In the genomic region with DNA sequence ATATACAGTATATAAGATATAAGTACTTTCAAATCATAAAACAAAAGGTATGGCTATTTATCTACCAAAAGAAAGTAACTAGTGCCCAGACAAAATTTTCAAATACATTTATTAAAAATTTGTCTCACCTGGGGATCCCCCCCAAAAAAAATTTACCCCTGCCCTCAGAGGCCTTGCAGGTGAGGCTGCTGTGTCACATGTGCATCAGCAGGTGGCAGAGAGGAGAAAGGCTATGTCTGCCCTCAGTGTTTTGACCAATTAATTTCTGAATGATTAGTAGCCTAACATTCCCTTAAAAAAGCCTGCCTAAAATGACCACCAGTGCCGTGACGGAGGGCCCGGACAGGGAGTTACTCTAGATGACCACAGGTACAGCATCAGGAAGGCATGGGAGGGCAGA, we compare ENCODE assay signal across 30 mouse cellular contexts.
DNase-seq lines count a peak whose midpoint lies in the region; ATAC-seq and TF ChIP-seq lines count a peak whose summit lies in the region.
"Had no signal": no experiment of that assay in that cellular context is flagged by ENCODE, and none has a peak within 500 bp of the region (broad histone marks: within the 10 kb centered on the region; RNA-seq: fewer than 3 reads in every experiment).

No protein-coding gene starts in this region.

- H3K4me2 ChIP-seq in intestine, postnatal 0 days (replicated peaks; ENCODE audit: low read depth), result no peak overlapping the region
- no peak overlapping the region for H3K4me2 ChIP-seq in intestine, embryonic 16.5 days (ENCODE audit: low read depth, low read length)
- no peak overlapping the region for H3K4me2 ChIP-seq in liver, embryonic 14.5 days (ENCODE audit: low read depth)
- no peak overlapping the region for H3K4me2 ChIP-seq in liver, embryonic 11.5 days
- H3K4me2 ChIP-seq: embryonic facial prominence, embryonic 15.5 days; forebrain, embryonic 12.5 days; heart, embryonic 11.5 days; hindbrain, embryonic 14.5 days; midbrain, embryonic 15.5 days; neural tube, embryonic 15.5 days had no signal

- no peaks in the 10 kb centered on the region for H3K9me3 ChIP-seq in intestine, postnatal 0 days (ENCODE audit: control insufficient read depth)
- H3K9me3 ChIP-seq in intestine, embryonic 16.5 days (ENCODE audit: control insufficient read depth, low read length), result no peaks in the 10 kb centered on the region
- H3K9me3 ChIP-seq in liver, embryonic 14.5 days (ENCODE audit: control insufficient read depth, low read length), result no peaks in the 10 kb centered on the region
- no peaks in the 10 kb centered on the region for H3K9me3 ChIP-seq in liver, embryonic 11.5 days (ENCODE audit: control insufficient read depth, low read length)
- H3K9me3 ChIP-seq in MEL (replicated peaks; ENCODE audit: insufficient read depth, low read length), result no peaks in the 10 kb centered on the region
- H3K9me3 ChIP-seq: embryonic facial prominence, embryonic 10.5 days; embryonic facial prominence, embryonic 15.5 days; forebrain, embryonic 12.5 days; midbrain, embryonic 15.5 days; neural tube, embryonic 15.5 days had no signal

- TF ChIP-seq EP300 in liver, embryonic 14.5 days (IDR thresholded peaks at IDR 0.05; ENCODE audit: low read depth), result no peak
- no peak for TF ChIP-seq EP300 in MEL (IDR thresholded peaks at IDR 0.05; ENCODE audit: low read depth in 1 of 2, low read length in 2 of 2)

- no peak for ATAC-seq in intestine, postnatal 0 days
- no peak for ATAC-seq in intestine, embryonic 16.5 days
- ATAC-seq in liver, embryonic 14.5 days (ENCODE audit: insufficient read depth), result no peak
- ATAC-seq in liver, embryonic 11.5 days (replicated peaks; ENCODE audit: low FRiP score), result no peak
- ATAC-seq: CD4-positive, CD25-positive, alpha-beta regulatory T cell, adult 4 months; forebrain, postnatal 0 days; midbrain, embryonic 15.5 days had no signal

- H3K27ac ChIP-seq in intestine, postnatal 0 days (ENCODE audit: low read depth, low read length), result no peak overlapping the region
- no peak overlapping the region for H3K27ac ChIP-seq in intestine, embryonic 16.5 days (ENCODE audit: low read length)
- H3K27ac ChIP-seq in liver, embryonic 14.5 days, result no peak overlapping the region
- H3K27ac ChIP-seq in liver, embryonic 11.5 days (ENCODE audit: low read depth, low read length), result no peak overlapping the region
- no peak overlapping the region for H3K27ac ChIP-seq in MEL (ENCODE audit: control insufficient read depth, low read depth, low read length)
- H3K27ac ChIP-seq: embryonic facial prominence, embryonic 10.5 days; embryonic facial prominence, embryonic 15.5 days; forebrain, embryonic 12.5 days; hindbrain, embryonic 14.5 days; midbrain, embryonic 15.5 days; neural tube, embryonic 15.5 days had no signal

- no peak overlapping the region for H3K4me3 ChIP-seq in intestine, postnatal 0 days (ENCODE audit: low read depth, low read length)
- H3K4me3 ChIP-seq in intestine, embryonic 16.5 days (ENCODE audit: low read length), result no peak overlapping the region
- H3K4me3 ChIP-seq in liver, embryonic 14.5 days (ENCODE audit: insufficient read depth in 1 of 2, low read depth in 2 of 2, low read length in 2 of 2), result no peak overlapping the region
- no peak overlapping the region for H3K4me3 ChIP-seq in liver, embryonic 11.5 days (ENCODE audit: low read depth, low read length)
- no peak overlapping the region for H3K4me3 ChIP-seq in MEL (ENCODE audit: control insufficient read depth in 1 of 2, insufficient read depth in 1 of 2, low read depth in 2 of 2, low read length in 2 of 2)
- H3K4me3 ChIP-seq: embryonic facial prominence, embryonic 10.5 days; embryonic facial prominence, embryonic 15.5 days; forebrain, embryonic 12.5 days; midbrain, embryonic 15.5 days; neural tube, embryonic 15.5 days had no signal

- no peaks in the 10 kb centered on the region for H3K27me3 ChIP-seq in intestine, postnatal 0 days (replicated peaks; ENCODE audit: control insufficient read depth, insufficient read depth, low read length)
- no peaks in the 10 kb centered on the region for H3K27me3 ChIP-seq in intestine, embryonic 16.5 days (replicated peaks; ENCODE audit: control insufficient read depth, insufficient read depth, low read length)
- no peaks in the 10 kb centered on the region for H3K27me3 ChIP-seq in liver, embryonic 14.5 days (ENCODE audit: control insufficient read depth, insufficient read depth, low read length)
- H3K27me3 ChIP-seq in liver, embryonic 11.5 days (replicated peaks; ENCODE audit: control insufficient read depth, insufficient read depth, low read length), result no peaks in the 10 kb centered on the region
- H3K27me3 ChIP-seq in MEL (ENCODE audit: control insufficient read depth in 1 of 2, insufficient read depth in 2 of 2, low read length in 2 of 2), result no peaks in the 10 kb centered on the region
- H3K27me3 ChIP-seq: embryonic facial prominence, embryonic 15.5 days; forebrain, embryonic 12.5 days; midbrain, embryonic 15.5 days; neural tube, embryonic 15.5 days had no signal

- H3K9ac ChIP-seq in intestine, postnatal 0 days (ENCODE audit: low read depth, low read length), result no peak overlapping the region
- H3K9ac ChIP-seq in intestine, embryonic 16.5 days (ENCODE audit: low read depth, low read length), result no peak overlapping the region
- no peak overlapping the region for H3K9ac ChIP-seq in liver, embryonic 14.5 days (replicated peaks)
- no peak overlapping the region for H3K9ac ChIP-seq in liver, embryonic 11.5 days (ENCODE audit: low read depth, low read length)
- H3K9ac ChIP-seq in MEL (ENCODE audit: control insufficient read depth, low read depth, low read length, poor library complexity, severe bottlenecking), result no peak overlapping the region
- H3K9ac ChIP-seq: embryonic facial prominence, embryonic 15.5 days; forebrain, embryonic 12.5 days; forebrain, postnatal 0 days; hindbrain, embryonic 14.5 days; midbrain, embryonic 15.5 days; neural tube, embryonic 15.5 days had no signal

- H3K36me3 ChIP-seq in intestine, postnatal 0 days (ENCODE audit: control insufficient read depth, insufficient read depth), result no peaks in the 10 kb centered on the region
- no peaks in the 10 kb centered on the region for H3K36me3 ChIP-seq in intestine, embryonic 16.5 days (ENCODE audit: control insufficient read depth, insufficient read depth, low read length)
- no peaks in the 10 kb centered on the region for H3K36me3 ChIP-seq in liver, embryonic 14.5 days (replicated peaks; ENCODE audit: control insufficient read depth, insufficient read depth, low read depth)
- no peaks in the 10 kb centered on the region for H3K36me3 ChIP-seq in liver, embryonic 11.5 days (ENCODE audit: control insufficient read depth, insufficient read depth, low read length)
- no peaks in the 10 kb centered on the region for H3K36me3 ChIP-seq in MEL (ENCODE audit: control insufficient read depth in 1 of 2, insufficient read depth in 2 of 2, low read length in 2 of 2)
- H3K36me3 ChIP-seq: embryonic facial prominence, embryonic 10.5 days; embryonic facial prominence, embryonic 15.5 days; forebrain, embryonic 12.5 days; midbrain, embryonic 15.5 days; neural tube, embryonic 15.5 days had no signal

- no peaks in the 10 kb centered on the region for H3K79me2 ChIP-seq in MEL (ENCODE audit: control insufficient read depth, insufficient read depth, low read length, poor library complexity)

- TF ChIP-seq POLR2A in MEL (IDR thresholded peaks at IDR 0.05; ENCODE audit: control insufficient read depth in 1 of 2, insufficient read depth in 1 of 2, low read depth in 1 of 2, low read length in 2 of 2, poor library complexity in 1 of 2), result no peak

- TF ChIP-seq CTCF in intestine, postnatal 0 days (IDR thresholded peaks at IDR 0.05; ENCODE audit: low read depth), result peak; percentile 36
- TF ChIP-seq CTCF in liver, embryonic 14.5 days (IDR thresholded peaks at IDR 0.05; ENCODE audit: low read depth), result peak; percentile 34; the same call in 1 of the 2 replicates
- peak in 2 of 3 experiments; percentile 19 to 20; a peak in 2 of 6 replicates for TF ChIP-seq CTCF in MEL (IDR thresholded peaks at IDR 0.05 in 2 of 3, conservative IDR thresholded peaks at IDR 0.05 in 1 of 3; ENCODE audit: control insufficient read depth in 1 of 3, insufficient read depth in 1 of 3, low read depth in 2 of 3, low read length in 3 of 3, poor library complexity in 1 of 3, severe bottlenecking in 1 of 3)

- WGBS in intestine, postnatal 0 days, result 93% methylated on average over 3 of the region's 3 CpGs
- 93% methylated on average over 3 of the region's 3 CpGs for WGBS in intestine, embryonic 16.5 days
- WGBS in liver, embryonic 14.5 days (ENCODE audit: insufficient replicate concordance), result 88% methylated on average over 3 of the region's 3 CpGs
- WGBS in liver, embryonic 11.5 days, result 90% methylated on average over 3 of the region's 3 CpGs

- no peak for DNase-seq in liver, embryonic 14.5 days (ENCODE audit: low read depth in 3 of 3, low spot score in 3 of 3)
- DNase-seq in liver, embryonic 11.5 days (ENCODE audit: low spot score), result no peak
- DNase-seq in MEL (ENCODE audit: low read depth, low spot score), result no peak
- DNase-seq in spleen, adult 12 weeks (ENCODE audit: low spot score), result no peak
- no peak for DNase-seq in left cerebral cortex, adult 18-20 months (ENCODE audit: low spot score in 2 of 2)
- DNase-seq: adrenal gland, postnatal 10 days; cerebellum, adult 8-10 months; cerebellum, postnatal 25 days; forebrain, postnatal 0 days; gastrocnemius, postnatal 10 days; kidney, adult 18-20 months; kidney, postnatal 14 days; left cerebral cortex, postnatal 4 days; lung, adult 18-20 months; lung, postnatal 14 days; retina, postnatal 1 day; right cerebral cortex, postnatal 14 days; spleen, adult 18-20 months; thymus, adult 18-20 months; thymus, postnatal 36 days had no signal

- no peaks in the 10 kb centered on the region for H3K4me1 ChIP-seq in intestine, postnatal 0 days (replicated peaks; ENCODE audit: control insufficient read depth, insufficient read depth, low read length)
- no peaks in the 10 kb centered on the region for H3K4me1 ChIP-seq in intestine, embryonic 16.5 days (ENCODE audit: control insufficient read depth, insufficient read depth, low read length)
- H3K4me1 ChIP-seq in liver, embryonic 14.5 days (replicated peaks; ENCODE audit: control insufficient read depth in 2 of 2, insufficient read depth in 2 of 2, low read length in 1 of 2), result no peaks in the 10 kb centered on the region
- no peaks in the 10 kb centered on the region for H3K4me1 ChIP-seq in liver, embryonic 11.5 days (replicated peaks; ENCODE audit: control insufficient read depth, insufficient read depth, low read length)
- no peaks in the 10 kb centered on the region for H3K4me1 ChIP-seq in MEL (ENCODE audit: control insufficient read depth in 1 of 2, insufficient read depth in 2 of 2, low read length in 2 of 2)
- H3K4me1 ChIP-seq: embryonic facial prominence, embryonic 15.5 days; forebrain, embryonic 12.5 days; midbrain, embryonic 15.5 days; neural tube, embryonic 15.5 days had no signal

- TF ChIP-seq RAD21 in MEL (IDR thresholded peaks at IDR 0.05; ENCODE audit: low read depth, low read length), result peak; percentile 3

TF ChIP-seq in MEL, 35 proteins besides CTCF, POLR2A, EP300 and RAD21:
- TF ChIP-seq SMC3 (IDR thresholded peaks at IDR 0.05; ENCODE audit: low read depth, low read length) (0 out of 2 replicates have a peak, but pooled peaks have one; percentile 32), UBTF (IDR thresholded peaks at IDR 0.05; ENCODE audit: borderline replicate concordance, insufficient read depth, low read depth, low read length) (no peak)
